Mouse (Mus musculus) ES-E14 (cell line): ENCODE results near the gene Tbxa2r. TPM values are rescaled to one million over a fixed set of nuclear protein-coding genes. Genes with fewer than 3 reads are reported as not detected.

Experiments used
- DNase-seq: peaks from one replicate; pipeline ENCODE4 v3.0.0-alpha.2; 2013; ENCODE audit warnings: low read depth, low spot score
- H3K27ac ChIP-seq: 2 replicates; pipeline ENCODE4 v1.5.1; 2012; ENCODE audit warnings: low read depth, mild to moderate bottlenecking, low read length, moderate library complexity, mixed read lengths; ENCODE audit not compliant: poor library complexity, insufficient read depth, severe bottlenecking
- H3K36me3 ChIP-seq: 2 replicates; pipeline ENCODE4 v1.6.1; 2012; ENCODE audit warnings: mild to moderate bottlenecking, low read length, moderate library complexity, mixed read lengths; ENCODE audit not compliant: control insufficient read depth, poor library complexity, insufficient read depth, severe bottlenecking
- H3K4me1 ChIP-seq, 2 experiments: fragments of 150-350 bp in 1 of 2; sonication (generic) in 1 of 2; 2 replicates each; pipeline ENCODE4 v1.6.1; 2012; ENCODE audit warnings: low read length in 2 of 2, mild to moderate bottlenecking in 1 of 2, mixed read lengths in 1 of 2; ENCODE audit not compliant: control insufficient read depth in 2 of 2, insufficient read depth in 2 of 2, poor library complexity in 1 of 2
- H3K4me3 ChIP-seq, 2 experiments: fragments of 150-350 bp in 1 of 2; sonication (generic) in 1 of 2; 2 replicates each; pipeline ENCODE4 v1.5.1; 2012; ENCODE audit warnings: low read length in 2 of 2, low read depth in 1 of 2, mild to moderate bottlenecking in 1 of 2, mixed read lengths in 1 of 2; ENCODE audit not compliant: insufficient read depth in 1 of 2, poor library complexity in 1 of 2, severe bottlenecking in 1 of 2
- H3K9ac ChIP-seq: 2 replicates; pipeline ENCODE4 v1.6.1; 2012; ENCODE audit warnings: low read depth, mild to moderate bottlenecking, low read length, mixed read lengths; ENCODE audit not compliant: poor library complexity, insufficient read depth, severe bottlenecking
- H3K9me3 ChIP-seq: fragments of 150-350 bp; sonication (generic); 2 replicates; pipeline ENCODE4 v1.6.1; 2012; ENCODE audit warnings: low read depth, mild to moderate bottlenecking, low read length; ENCODE audit not compliant: control insufficient read depth, insufficient read depth
- CHD2 ChIP-seq: IDR thresholded peaks from 2 replicates; pipeline ENCODE4 v1.6.1; 2014; ENCODE audit warnings: mild to moderate bottlenecking, low read depth, low read length, inconsistent platforms
- HCFC1 ChIP-seq: IDR thresholded peaks from 2 replicates; pipeline ENCODE4 v1.6.1; 2012; ENCODE audit warnings: low read length, inconsistent platforms, borderline replicate concordance; ENCODE audit not compliant: insufficient read depth
- MAFK ChIP-seq: IDR thresholded peaks from 2 replicates; pipeline ENCODE4 v1.6.1; 2014; ENCODE audit warnings: mild to moderate bottlenecking, low read depth, low read length, inconsistent platforms; ENCODE audit not compliant: insufficient read depth
- ZC3H11A ChIP-seq: IDR thresholded peaks from 2 replicates; pipeline ENCODE4 v1.6.1; 2012; ENCODE audit warnings: low read depth, mild to moderate bottlenecking, inconsistent platforms, low read length, borderline replicate concordance
- ZNF384 ChIP-seq: IDR thresholded peaks from 2 replicates; pipeline ENCODE4 v1.6.1; 2012; ENCODE audit warnings: low read depth, low read length, inconsistent platforms
- in situ Hi-C, 2 experiments: fragments of 600-800 bp; cut with MboI; formaldehyde crosslinking; loops; one replicate each; pipeline ENCODE4 v1.15.1; 2025; ENCODE audit warnings: low sequenced_read_pairs in 2 of 2, inconsistent platforms in 1 of 2; ENCODE audit not compliant: unreplicated experiment in 2 of 2
- total RNA-seq: library from RNA; depleted of rRNA; stranded (reverse); fragments of 300-350 nt; gene quantifications from 2 replicates; pipeline ENCODE4 v1.2.3, GENCODE M21; 2012

Tbxa2r gene
- total RNA-seq, 1 experiment, result 2.3 TPM

GRCm38 (mm10) chr10:81306837-81307682, 21.5 kb upstream of the Tbxa2r start:
- Histone ChIP-seq H3K4me1 (peaks cover 0 to 15% of the 10 kb centered on the region in 2 experiments; a peak in 1 of 4 replicates), H3K4me3 (no peak overlapping the region), H3K36me3 (peaks cover 44% of the 10 kb centered on the region), H3K9me3 (no peaks in the 10 kb centered on the region), H3K27ac (no peak overlapping the region), H3K9ac (no peak overlapping the region)
- TF ChIP-seq HCFC1 (no peak), MAFK (no peak), ZNF384 (no peak), CHD2 (no peak), ZC3H11A (no peak)
- no peak for DNase-seq
- in situ Hi-C loops, result no loop called here

- H3K9ac ChIP-seq, result no peak overlapping the region
- TF ChIP-seq ZNF384 (no peak), ZC3H11A (no peak), HCFC1 (no peak), MAFK (no peak), CHD2 (no peak)
- no peak for DNase-seq
- no peak overlapping the region for H3K4me3 ChIP-seq
- no peaks in the 10 kb centered on the region for H3K9me3 ChIP-seq
- in situ Hi-C loops, result no loop called here
- no peak overlapping the region for H3K27ac ChIP-seq
- H3K36me3 ChIP-seq, result peaks cover 61% of the 10 kb centered on the region
- peaks cover 0 to 5% of the 10 kb centered on the region in 2 experiments; a peak in 1 of 4 replicates for H3K4me1 ChIP-seq
Observed at GRCm38 (mm10) chr10:81309571-81309970, 19.0 kb upstream of the Tbxa2r start.

- H3K36me3 ChIP-seq, result peaks cover 50% of the 10 kb centered on the region
- no peak overlapping the region for H3K9ac ChIP-seq
- no peak overlapping the region for H3K27ac ChIP-seq
- H3K4me1 ChIP-seq, result peaks cover 0 to 12% of the 10 kb centered on the region in 2 experiments; a peak in 2 of 4 replicates
- in situ Hi-C loops, result no loop called here
- no peaks in the 10 kb centered on the region for H3K9me3 ChIP-seq
- no peak for DNase-seq
- no peak overlapping the region for H3K4me3 ChIP-seq
- TF ChIP-seq HCFC1 (no peak), ZNF384 (no peak), CHD2 (no peak), MAFK (no peak), ZC3H11A (no peak)
Observed at GRCm38 (mm10) chr10:81313581-81313980, 14.9 kb upstream of the Tbxa2r start.

- TF ChIP-seq HCFC1 (no peak), ZC3H11A (no peak), ZNF384 (no peak), MAFK (no peak), CHD2 (no peak)
- Histone ChIP-seq H3K4me3 (no peak overlapping the region), H3K4me1 (peaks cover 0 to 11% of the 10 kb centered on the region in 2 experiments; a peak in 2 of 4 replicates), H3K9ac (no peak overlapping the region), H3K9me3 (no peaks in the 10 kb centered on the region), H3K36me3 (peaks cover 46% of the 10 kb centered on the region), H3K27ac (no peak overlapping the region)
- in situ Hi-C loops, result no loop called here
- DNase-seq, result no peak
Observed at GRCm38 (mm10) chr10:81314201-81314600, 14.3 kb upstream of the Tbxa2r start.
